Mouse (Mus musculus) cortical plate, adult 2 months (tissue): ENCODE measurements around the gene Elf5. TPM values are rescaled to one million over a fixed set of nuclear protein-coding genes. Genes with fewer than 3 reads are reported as not detected.

Experiments
- H3K27ac ChIP-seq: fragments of 200-500 bp; 2 replicates; pipeline ENCODE4 v1.5.1; 2012; ENCODE audit warnings: low read length, control low read depth, inconsistent platforms; ENCODE audit not compliant: insufficient read depth
- H3K4me1 ChIP-seq: fragments of 200-500 bp; 2 replicates; pipeline ENCODE4 v1.6.1; 2011; ENCODE audit warnings: low read length; ENCODE audit not compliant: control insufficient read depth, insufficient read depth
- H3K4me3 ChIP-seq: fragments of 200-500 bp; 2 replicates; pipeline ENCODE4 v1.5.1; 2011; ENCODE audit warnings: mild to moderate bottlenecking, low read length, control low read depth; ENCODE audit not compliant: insufficient read depth
- CTCF ChIP-seq: fragments of 200-500 bp; IDR thresholded peaks from 2 replicates; pipeline ENCODE4 v1.5.1; 2011; ENCODE audit warnings: mild to moderate bottlenecking, control low read depth, low read length; ENCODE audit not compliant: insufficient read depth; ENCODE audit errors: extremely low read depth
- POLR2A ChIP-seq: fragments of 200-500 bp; IDR thresholded peaks from 2 replicates; pipeline ENCODE4 v1.6.1; 2011; ENCODE audit warnings: mild to moderate bottlenecking, low read length, control low read depth; ENCODE audit not compliant: insufficient read depth; ENCODE audit errors: extremely low read depth
- polyA plus RNA-seq: library from polyadenylated mRNA; depleted of rRNA; stranded (reverse); fragments of >200 nt; gene quantifications from 2 replicates; pipeline ENCODE4 v1.2.3, GENCODE M21; 2012

Gene Elf5
- polyA plus RNA-seq, 1 experiment = 0.67 TPM

DNA sequence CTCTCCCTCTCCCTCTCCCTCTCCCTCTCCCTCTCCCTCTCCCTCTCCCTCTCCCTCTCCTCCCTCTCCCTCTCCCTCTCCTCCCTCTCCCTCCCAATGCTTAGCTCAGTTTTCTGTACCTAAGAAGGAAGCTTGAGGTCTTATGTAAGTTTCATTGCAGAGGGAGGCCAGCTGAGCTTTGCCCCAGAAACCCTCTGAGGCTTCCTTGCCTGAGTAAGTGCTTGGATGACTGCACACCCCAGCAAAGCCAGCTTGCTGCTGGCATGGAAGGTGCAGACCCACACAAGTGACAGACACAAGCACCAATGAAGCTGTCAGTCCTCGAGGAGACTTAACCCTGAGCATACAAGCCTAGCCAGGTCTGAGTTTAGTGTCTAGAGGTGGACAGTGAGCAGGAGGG lies 19.2 kb downstream of the Elf5 start:
- Histone ChIP-seq H3K27ac (no peak overlapping the region), H3K4me3 (no peak overlapping the region), H3K4me1 (no peaks in the 10 kb centered on the region)
- TF ChIP-seq CTCF = no peak
- TF ChIP-seq POLR2A = no peak

DNA sequence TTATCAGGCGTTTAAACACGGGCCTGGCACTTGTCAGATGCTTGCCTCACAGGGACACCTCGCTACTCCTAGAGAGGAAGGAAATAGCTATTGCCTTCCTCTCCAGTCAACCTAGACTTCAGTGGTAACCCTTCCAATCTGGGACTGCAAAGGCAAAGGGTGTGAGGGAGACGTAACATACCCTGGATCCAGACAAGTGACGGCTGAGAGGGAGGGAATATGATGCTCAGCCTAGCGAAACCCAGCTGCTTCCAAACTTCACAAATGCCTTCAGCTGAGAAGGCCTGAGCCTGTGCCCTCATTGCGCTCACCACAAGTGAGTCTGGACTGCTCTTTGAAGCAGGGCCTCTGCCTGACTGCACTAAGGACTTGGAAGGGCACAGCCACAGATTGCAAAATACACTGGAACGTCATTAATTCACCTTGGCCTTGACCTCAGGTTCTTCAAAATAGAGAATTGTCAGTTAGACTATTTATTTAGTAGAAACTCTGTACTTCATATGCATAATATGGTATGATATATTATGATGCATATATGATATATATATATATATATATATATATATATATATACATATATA lies 21.3 kb downstream of the Elf5 start:
- no peak overlapping the region for H3K4me3 ChIP-seq
- no peak overlapping the region for H3K27ac ChIP-seq
- H3K4me1 ChIP-seq = no peaks in the 10 kb centered on the region
- TF ChIP-seq POLR2A (no peak), CTCF (no peak)

DNA sequence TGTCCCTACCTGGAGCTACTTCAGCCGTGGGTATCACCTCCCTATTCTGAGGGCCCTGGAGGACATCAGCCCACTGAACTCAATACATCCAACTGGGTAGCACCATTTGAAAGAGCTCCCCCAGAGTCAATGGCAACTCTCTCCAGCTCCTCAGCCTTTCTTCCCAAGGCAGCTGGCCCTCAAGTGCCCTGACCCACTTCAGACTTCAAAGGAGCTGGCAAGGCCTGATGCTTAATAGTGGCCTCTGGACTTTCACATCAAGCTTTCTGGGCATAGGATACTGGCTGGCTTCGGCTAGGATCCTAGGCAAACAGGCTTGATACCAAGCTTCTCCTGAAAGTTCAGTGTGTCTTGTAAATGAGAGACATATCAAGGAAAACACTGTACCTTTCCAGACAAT lies 23.6 kb downstream of the Elf5 start:
- no peak overlapping the region for H3K4me3 ChIP-seq
- TF ChIP-seq CTCF (no peak), POLR2A (no peak)
- H3K27ac ChIP-seq = no peak overlapping the region
- no peaks in the 10 kb centered on the region for H3K4me1 ChIP-seq

DNA sequence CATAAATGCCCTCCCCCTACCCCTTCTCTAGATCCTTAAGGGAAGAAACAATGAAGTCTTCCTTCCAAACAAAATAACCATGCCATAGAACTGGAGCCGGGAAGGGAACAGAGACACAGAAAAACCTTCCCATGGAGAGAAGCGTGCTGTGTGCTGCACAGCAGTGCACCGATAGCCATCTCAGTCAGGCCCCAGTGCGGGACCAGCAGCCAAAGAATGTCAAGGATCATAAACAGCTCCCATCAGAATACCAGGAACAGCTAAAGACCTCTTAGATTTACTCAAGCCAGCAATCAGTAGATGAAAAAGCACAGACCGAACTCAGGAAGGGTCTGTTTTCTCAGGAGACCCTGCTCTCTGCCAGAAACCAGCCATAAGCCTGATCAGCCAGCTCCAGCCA lies 25.0 kb downstream of the Elf5 start:
- H3K4me1 ChIP-seq = no peaks in the 10 kb centered on the region
- H3K27ac ChIP-seq = no peak overlapping the region
- TF ChIP-seq POLR2A (no peak), CTCF (no peak)
- no peak overlapping the region for H3K4me3 ChIP-seq

DNA sequence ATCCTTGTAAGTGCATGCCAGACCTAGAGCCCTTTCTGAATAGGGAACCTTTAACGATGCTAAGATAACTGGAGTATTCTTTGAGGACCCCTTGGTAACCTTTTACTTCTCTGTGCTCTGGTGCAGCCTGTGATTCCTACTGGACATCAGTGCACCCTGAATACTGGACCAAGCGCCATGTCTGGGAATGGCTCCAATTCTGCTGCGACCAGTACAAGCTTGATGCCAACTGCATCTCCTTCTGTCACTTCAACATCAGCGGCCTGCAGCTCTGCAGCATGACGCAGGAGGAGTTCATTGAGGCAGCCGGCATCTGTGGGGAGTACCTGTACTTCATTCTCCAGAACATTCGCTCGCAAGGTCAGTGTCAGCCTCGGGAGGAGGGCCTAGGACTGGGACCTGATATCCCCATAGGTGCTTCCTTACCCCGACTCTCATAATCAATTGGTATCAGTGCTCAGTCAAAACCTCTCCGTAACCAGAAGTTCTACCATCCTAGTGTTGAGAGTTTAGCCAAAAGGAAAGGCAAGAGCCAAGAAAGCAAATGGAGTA lies 27.7 kb downstream of the Elf5 start:
- Histone ChIP-seq H3K4me3 (no peak overlapping the region), H3K4me1 (no peaks in the 10 kb centered on the region), H3K27ac (no peak overlapping the region)
- TF ChIP-seq POLR2A = no peak

DNA sequence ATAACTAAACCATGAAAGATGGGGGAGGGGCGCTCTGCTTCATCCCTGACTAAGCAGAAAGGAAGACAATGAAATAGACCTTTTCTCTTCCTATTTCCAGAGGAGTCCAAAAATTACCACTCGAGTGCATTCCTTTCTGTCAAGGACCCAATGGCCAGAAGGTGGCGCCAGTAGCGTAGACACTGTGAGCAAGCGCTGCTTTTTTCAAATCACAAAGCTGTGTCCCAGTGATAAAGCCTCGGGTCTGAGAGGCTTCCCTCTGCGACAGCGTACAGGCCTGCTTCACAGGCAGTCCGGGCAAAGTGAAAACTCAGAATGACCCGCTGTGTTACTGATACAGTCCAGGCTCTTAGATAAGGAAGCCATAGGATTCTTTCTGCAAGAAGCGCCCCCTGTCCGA lies 28.2 kb downstream of the Elf5 start:
- H3K4me3 ChIP-seq = no peak overlapping the region
- H3K27ac ChIP-seq = no peak overlapping the region

DNA sequence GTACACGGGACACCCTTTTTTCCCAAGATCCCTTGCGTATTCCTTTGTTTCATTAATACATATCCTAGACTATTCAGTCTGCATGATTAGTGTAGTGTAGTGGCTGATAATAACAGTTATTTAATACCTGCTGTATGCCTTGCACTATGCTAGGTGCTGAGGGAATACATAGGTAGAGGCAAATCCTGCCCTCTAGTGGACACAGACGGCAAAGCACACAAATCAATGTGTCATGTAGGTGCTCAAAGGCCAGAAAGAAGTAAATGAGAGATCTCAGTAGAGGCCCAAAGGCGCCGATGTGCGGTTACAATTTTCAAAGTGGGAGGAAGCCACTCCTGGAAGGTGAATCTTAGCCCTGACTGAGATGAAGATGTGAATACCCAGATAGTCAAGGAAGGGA lies 34.3 kb downstream of the Elf5 start:
- TF ChIP-seq CTCF (peak; percentile 78), POLR2A (no peak)
- no peaks in the 10 kb centered on the region for H3K4me1 ChIP-seq
- no peak overlapping the region for H3K27ac ChIP-seq
- no peak overlapping the region for H3K4me3 ChIP-seq

More for the DNA sequence above, 28.2 kb downstream of the Elf5 start:
- H3K4me1 ChIP-seq = no peaks in the 10 kb centered on the region
- TF ChIP-seq CTCF (peak; percentile 85), POLR2A (no peak)

DNA sequence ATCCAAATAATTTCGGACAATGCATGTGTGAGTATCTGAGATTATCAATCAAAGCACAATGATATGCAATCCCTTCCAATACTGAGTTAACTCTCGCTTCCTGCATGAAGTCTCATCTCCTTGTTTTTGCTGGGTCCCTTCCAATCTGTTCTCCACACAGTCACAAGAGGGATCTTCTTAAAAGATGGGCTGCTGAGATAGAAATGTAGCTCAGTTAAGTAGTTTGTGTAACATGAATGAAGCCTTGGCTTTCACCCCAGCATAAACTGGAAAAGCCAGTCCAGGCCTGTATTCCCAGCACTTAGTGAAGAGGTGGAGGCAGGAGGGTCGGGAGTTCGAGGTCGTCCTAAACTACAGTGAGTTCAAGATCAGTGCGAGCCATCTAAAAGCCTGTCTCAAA lies 34.8 kb downstream of the Elf5 start:
- TF ChIP-seq CTCF (no peak), POLR2A (no peak)
- no peak overlapping the region for H3K4me3 ChIP-seq
- no peaks in the 10 kb centered on the region for H3K4me1 ChIP-seq
- H3K27ac ChIP-seq = no peak overlapping the region

DNA sequence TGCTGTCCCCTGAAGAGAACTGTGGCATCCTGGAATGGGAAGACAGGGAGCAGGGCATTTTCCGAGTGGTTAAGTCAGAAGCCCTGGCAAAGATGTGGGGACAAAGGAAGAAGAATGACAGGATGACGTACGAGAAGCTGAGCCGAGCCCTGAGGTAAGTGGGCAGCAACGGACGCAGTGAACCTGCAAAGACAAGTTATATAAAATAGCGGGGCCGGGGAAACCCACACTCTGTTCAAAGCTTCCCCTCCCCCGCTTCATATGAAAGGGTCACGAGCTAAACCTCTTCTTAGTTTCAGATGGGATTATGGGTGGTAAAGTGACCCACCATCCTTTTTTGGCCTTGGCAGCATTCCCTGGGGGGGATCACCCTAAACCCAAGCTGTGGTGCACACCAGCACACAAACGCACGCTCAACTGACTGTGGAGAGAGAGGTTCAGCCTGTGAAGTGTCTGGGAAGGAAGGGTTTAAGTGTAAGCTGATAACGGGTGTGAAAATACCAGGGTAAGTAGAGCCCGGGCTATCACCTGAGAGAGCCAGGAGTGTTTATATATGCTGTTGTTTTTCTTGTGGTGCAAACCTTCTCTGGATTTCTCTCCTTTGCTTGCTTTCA lies 37.6 kb downstream of the Elf5 start:
- H3K4me1 ChIP-seq = no peaks in the 10 kb centered on the region
- no peak overlapping the region for H3K4me3 ChIP-seq
- H3K27ac ChIP-seq = no peak overlapping the region
- TF ChIP-seq POLR2A (no peak), CTCF (no peak)

DNA sequence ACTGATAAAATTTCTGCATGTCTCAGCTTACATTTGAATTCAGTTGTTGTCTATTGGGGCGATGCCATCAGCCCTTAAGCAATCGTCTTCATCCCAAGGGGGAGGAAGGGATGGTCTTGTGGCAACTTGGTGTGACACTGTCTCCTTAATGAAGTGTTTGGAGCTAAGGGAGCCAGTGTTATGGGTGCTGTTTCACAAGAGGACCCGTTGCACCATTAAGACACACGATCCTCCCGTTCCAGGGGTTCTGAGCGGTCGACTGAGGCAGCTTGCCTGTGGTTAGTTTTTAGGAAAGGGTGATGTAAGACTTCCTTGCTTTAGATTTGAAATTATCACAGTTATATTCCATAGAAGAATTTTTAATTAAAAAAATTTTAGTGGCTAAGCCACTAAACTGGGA lies 38.3 kb downstream of the Elf5 start:
- TF ChIP-seq CTCF (no peak), POLR2A (no peak)
- Histone ChIP-seq H3K27ac (no peak overlapping the region), H3K4me3 (no peak overlapping the region), H3K4me1 (no peaks in the 10 kb centered on the region)
